Mouse (Mus musculus) ES-E14 (cell line): ENCODE measurements around the gene Fam185a.

Experiments used
- MAFK ChIP-seq: IDR thresholded peaks from 2 replicates; pipeline ENCODE4 v1.6.1; 2014; ENCODE audit warnings: mild to moderate bottlenecking, low read depth, low read length, inconsistent platforms; ENCODE audit not compliant: insufficient read depth
- ZC3H11A ChIP-seq: IDR thresholded peaks from 2 replicates; pipeline ENCODE4 v1.6.1; 2012; ENCODE audit warnings: low read depth, mild to moderate bottlenecking, inconsistent platforms, low read length, borderline replicate concordance

GRCm38 (mm10) chr5:21436471-21436975 lies 11.8 kb downstream of the Fam185a start:
- TF ChIP-seq ZC3H11A (no peak), MAFK (no peak)
